Mouse (Mus musculus) lung, postnatal 14 days (tissue): ENCODE results near the gene Sdhd.
"Not testable (repeated sequence)": the region's sequence is repeated elsewhere in the genome, so short reads cannot be mapped to it uniquely, and the experiment has no call there.

Experiments used
- DNase-seq: peaks from one replicate; pipeline ENCODE4 v3.0.0; 2021

Gene Sdhd

DNA sequence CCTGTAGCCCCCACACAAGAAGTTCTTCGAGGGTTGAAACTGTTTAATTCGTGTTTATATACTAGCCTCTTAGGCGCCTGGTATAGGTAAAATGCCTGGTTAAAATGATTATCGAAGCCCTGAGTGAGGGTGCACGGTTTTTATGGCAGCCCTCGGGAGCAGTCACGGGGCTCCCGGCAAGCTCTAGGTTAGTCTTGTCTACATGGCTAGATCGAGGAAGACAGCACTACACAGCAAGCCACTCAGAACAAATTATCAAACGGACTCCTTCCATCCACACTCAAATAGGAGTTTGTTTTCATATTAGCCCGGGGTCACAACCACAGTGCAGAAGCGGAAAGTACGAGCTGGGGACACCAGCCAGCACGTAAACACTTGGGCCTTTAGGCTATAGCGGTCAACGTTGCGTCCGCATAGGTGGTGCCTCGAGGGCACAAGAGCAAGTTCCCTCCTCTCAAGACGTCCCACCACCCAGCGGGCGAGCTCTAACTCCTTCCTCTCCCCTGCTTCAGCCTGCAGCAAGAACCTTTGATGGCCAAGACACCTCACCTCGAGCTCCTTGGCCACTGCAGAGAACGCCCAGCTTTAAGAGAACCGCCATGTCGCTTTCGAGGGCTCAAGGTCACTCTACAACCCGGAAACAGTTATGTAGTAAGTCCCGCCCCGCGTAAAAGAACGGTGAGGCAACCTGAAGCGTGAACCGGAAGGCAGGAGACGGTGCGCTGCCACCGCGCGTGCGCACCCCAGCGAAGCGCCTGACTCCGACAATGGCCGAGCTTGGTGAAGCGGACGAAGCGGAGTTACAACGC is at the start of gene Sdhd, which contains the start of gene Timm8b:
Gene Sdhd (minus strand): TSS at position 624 of the 809 bp plus-strand sequence.
Gene Timm8b (plus strand): TSS at position 722 of the 809 bp plus-strand sequence.
- DNase-seq: peak; percentile 92

DNA sequence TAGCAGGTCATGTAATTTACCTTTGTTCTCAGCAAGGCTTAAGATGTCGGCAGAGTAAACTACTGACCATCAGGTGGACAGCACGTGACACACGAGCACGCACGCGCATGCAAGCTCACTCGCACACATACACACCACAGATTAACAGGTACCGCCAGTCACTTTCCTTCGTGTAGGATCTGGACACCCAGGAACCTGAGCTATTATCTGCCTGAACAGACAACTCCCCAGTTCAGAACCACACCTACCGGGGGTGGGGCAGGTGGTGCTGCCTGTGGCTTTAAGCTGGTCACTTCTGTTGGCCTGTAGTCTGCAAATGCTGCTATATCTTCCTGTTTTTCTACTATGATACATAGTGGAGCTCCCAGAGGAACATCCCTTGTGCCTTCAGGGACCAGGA is 46.9 kb upstream of the Sdhd start:
- DNase-seq: no peak

DNA sequence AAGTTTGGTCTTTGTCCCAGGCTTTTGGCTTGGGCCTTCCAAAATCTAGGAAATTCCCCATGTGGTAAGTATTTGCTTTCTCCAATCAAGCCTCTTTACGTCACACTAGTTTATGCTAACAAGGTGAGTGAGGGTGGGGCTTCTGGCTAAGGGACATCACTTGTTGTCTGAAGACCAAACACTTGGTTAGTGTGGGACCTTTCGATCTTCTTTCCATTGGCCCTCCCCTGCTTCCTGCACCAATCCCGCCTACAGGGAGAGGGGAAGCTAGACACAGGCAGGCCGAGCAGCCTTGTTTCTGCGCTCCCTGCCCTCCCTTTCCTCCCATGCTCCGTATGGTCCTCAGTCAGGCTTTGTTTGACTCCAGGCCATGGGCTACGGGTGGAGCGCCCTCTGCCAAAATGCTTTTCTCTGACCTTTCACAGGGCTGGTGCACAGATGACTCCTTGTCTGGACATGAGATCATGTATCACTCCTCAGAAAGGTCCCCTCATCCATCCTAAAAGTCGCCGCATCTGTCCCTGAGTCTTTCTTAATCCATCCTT is 43.3 kb upstream of the Sdhd start:
- DNase-seq: no peak

DNA sequence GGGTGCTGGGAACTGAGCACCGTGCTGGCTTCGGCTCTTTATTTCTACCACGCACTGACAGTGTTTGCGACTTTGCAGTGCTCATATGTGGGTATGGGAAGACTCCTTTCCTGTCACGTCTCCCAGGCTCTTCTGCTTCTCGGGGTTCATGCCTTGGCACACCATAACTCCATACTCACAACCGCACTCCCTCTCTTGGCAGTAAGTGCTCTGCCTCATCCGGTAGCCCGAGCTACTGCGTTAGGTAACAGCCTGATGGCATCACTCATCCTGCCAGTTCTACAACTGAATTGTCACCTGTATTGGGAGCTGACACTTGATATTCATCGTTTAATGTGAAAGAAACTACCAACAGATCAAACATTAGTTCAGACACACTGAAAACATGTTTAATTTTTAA is 30.7 kb upstream of the Sdhd start:
- DNase-seq: no peak

DNA sequence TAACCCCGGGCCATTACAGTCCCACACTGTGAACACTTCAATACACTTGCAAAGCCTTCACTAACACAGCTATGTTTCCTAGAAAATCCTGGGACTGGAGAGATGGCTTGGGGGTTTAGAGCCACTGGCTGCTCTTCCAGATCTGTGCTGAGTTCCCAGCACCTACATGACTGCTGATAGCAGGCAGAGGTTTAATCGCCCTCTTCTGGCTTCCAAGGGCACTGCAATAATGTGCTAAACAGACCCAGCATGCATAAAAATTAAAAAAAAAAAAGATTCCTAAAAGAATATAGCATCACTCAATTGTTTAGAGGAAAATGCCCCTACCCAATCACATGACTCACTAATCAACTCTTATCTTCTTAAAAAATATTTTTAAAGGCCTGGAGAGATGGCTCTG is 29.4 kb upstream of the Sdhd start:
- DNase-seq: no peak

DNA sequence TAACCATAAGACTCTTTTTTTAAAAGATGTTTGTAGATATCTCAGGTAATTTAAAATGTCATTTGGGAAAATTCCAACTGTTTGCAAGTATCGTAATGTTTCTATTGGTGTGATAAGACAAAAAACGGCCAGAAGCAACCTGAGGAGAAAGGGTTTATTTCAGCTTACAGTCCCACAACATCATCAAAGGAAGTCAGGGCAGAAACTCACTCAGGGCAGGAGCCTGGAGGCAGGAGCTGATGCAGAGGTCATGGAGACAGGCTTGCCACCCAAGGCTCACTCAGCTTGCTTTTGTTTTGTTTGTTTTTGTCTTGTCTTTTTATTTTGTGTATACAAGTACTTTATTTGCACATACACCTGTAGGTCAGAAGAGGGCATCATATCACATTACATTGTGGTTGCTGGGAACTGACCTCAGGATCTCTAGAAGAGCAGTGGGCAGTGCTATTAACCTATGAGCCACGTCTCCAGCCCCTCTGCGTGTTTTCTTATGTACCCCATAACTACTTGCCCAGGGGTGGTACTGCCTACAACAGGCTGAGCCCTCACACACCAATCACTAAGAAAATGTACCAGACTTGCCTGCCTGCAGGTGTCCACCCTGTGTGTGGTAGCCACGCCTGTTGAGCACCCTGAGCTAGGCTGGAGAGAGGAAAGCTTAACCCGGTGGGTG is 28.5 kb upstream of the Sdhd start:
- DNase-seq: no peak

DNA sequence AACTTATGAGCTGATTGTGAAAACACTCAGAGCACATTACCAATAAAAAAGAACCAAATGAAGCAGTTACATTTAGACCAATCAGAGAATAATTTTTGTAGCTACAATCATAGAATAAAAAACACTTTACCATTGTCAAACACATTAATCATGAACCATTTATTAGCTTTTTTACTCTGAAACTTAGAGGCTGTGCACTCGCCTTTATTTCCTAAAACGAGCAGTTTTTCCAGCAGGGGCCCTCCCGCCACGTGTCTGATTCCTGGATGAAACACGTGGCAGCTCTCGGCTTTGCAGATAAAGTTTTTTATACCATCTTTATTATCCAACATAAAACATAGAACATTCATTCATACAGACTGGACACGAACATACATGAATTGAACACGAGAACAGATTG is 27.3 kb upstream of the Sdhd start:
- DNase-seq: not testable (repeated sequence)

DNA sequence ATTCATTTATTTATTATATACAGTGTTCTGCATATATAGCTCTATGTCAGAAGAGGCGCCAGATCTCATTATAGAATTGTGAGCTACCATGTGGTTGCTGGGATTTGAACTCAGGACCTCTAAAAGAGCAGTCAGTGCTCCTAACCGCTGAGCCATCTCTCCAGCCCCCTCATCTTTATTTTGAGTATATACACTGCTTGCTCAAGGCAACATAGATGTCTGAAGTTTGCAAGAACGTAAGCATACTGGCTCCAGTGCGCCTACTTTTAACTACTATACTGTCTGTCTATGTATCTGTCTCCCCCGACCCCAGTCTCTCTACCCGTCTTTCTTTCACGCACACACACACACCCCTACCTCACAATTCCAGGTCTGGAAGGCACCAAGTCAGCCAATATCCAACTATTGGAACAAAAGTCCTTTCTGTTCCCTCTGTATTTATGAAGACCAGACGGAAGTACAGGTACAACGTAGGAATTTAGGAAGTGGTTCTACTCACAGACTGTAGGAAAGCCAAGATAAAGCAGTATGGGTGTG is 14.2 kb upstream of the Sdhd start:
- no peak for DNase-seq

DNA sequence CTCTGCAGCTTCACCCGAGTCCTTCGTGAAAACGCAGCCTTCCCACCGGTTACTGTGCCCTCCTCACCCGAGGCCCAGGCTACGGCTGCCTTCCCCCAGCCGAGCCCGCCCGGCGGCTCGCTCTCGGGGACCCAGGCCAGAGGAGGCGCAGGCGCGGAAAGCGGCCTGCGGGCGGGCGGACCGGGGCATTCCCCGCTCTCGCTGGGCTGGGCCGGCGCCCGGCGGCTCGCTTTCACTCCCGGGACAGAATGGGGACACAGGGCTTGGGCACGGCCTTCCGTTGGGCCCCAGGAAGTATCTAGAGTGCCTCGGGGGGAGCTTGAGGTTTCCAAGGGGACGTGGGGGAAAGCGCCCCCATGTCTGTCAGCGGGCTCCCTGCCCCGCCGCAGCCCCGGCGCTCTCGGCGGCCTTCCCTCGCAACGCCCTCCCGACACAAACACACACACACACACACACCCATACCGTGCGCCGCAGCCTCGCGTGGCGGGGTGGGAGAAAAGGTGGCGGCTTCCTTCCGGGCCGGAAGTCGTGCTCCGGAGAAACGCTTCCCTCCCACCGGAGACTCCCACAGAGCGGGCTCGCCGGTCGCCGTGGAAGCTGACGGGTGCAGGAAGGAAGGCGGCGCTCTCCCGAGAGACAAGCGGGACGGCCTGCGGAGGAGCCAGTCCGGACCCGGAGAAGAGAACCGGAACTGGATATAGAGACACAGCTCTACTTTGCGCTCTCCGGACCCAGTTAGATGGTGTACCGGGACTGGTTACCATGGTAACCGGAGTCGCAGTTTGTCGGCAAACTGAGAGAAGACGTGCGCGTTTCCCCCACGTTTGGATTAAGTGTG is 13.4 kb upstream of the Sdhd start, which contains the start of the genes Pih1d2 and Nkapd1:
Gene Pih1d2 (plus strand): TSS at position 556 of the 838 bp plus-strand sequence.
Gene Nkapd1 (minus strand): TSS at position 699 of the 838 bp plus-strand sequence.
- DNase-seq: peak; percentile 90

DNA sequence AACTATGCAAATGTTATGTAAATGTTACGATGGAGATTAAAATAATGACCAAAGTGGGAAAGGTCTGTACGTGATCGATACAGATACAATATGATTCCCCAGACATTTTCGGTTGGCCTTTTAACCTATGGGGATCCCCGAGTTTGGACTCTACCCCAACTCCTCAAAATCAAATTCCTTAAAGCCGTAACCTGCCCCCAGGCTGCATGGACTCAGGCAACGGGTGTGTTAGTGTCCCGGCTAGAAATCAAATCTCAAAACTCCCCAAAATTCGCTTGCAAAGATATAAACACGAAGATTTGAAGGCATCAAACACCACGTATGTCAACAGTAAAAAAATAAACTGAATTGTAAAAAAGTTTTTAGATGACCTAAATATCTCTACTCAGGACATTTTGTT is 12.5 kb upstream of the Sdhd start:
- no peak for DNase-seq

DNA sequence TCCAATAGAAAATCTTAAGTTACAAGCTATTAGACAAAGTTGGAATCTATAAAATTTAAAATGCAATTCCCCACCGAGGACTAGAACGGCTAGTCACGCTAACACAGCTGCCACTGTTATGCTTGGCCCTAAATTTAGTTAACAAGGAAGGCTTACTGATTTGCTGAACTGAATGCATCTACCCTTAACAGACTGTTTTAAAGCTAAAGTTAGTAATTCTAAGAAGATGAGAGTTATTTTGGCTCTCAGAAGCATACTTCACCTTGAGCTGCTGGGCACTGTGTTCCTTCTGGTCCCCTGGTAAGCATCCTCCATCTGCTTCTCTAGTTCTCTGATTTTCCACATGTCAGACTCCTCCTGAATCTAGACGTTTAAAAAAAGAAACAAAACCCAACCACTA is 8.5 kb upstream of the Sdhd start:
- DNase-seq: no peak

DNA sequence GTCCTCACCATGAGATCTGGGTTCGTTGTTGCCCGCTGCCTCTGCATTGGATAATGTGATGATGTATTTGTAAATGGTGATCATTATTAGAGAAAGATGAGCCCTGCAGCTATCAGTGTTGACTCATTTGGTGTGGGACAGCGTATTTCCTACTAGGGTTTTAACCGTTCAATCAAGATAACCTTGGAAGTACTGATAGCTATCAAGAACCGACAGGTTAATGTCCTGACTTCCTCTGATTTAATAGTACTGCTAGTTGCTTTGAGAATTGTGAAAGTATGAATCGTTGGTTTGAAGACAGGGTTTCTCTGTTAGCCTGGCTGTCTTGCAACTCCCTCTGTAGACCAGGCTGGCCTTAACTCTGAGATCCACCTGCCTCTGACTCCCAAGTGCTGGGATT is 726 bp upstream of the Sdhd start:
- DNase-seq: no peak

DNA sequence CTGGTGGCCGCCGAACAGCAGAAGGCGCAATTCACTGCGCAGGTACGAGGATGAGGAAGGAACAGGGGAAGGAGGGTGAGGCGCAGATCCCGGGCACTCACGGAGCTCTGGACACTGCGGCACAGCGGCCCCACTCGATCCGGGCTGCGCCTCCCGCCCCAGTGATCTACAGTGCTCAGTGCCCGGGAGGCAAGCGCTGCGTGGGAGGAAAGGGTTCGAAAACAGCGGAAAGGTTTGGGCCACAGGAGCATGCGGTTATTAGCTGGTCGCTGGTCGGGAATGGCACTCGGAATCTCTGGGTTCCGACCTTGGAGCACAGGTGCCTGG is 349 bp upstream of the Sdhd start:
- DNase-seq: no peak

DNA sequence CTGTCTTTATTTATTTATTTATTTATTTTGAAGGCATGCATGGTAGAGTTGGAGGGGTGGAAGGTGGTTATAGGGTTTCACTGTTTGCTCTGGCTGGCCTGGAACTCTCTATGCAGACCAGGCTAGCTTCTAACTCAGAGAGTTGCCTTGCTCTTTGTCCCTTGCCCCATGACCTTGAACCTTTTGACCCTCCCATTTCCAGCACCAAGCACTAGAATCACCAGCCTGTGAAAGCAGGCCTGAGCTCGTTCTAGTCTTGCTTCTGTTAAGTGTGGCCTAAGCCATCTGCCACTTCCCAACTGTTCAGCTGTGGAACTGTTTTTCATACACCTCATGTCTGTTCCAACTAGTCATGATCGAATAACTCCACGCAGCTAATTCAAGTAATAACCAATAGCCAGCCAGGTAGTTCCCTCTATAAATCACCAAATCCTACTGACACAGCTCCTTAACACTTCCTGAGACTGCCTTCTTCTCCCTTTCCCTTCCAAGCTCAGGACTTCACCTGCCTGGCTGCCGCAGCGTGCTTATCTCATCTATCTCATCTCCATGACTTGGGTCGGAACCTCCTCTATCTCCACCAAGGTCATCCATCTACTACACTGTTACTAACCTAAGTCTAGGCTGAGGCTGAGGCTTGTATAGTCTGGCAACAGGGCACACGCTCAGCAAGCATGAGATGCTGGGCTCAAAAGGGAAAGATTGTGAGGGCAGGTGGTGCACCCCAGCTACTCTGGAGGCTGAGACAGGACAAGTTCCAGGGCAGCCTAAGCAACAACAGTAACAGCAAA is 1.4 kb downstream of the Sdhd start:
- no peak for DNase-seq

DNA sequence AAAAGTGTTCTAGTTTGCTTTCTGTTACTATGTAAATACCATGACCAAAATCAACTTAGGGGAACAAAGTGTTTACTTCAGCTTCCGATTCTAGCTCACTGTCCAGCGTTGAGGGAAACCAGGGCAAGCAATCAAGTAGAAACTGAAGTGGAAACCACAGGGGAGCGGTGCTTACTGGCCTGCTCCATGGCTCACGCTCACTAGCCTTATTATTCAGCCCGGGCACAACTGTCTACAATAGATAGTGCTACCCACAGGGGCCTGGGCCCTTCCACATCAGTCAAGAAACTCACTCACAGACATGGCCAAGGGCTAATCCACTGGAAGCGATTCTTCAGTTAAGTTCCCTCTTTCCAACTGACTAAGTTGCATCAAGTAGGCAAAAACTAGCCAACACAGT is 2.1 kb downstream of the Sdhd start:
- no peak for DNase-seq

DNA sequence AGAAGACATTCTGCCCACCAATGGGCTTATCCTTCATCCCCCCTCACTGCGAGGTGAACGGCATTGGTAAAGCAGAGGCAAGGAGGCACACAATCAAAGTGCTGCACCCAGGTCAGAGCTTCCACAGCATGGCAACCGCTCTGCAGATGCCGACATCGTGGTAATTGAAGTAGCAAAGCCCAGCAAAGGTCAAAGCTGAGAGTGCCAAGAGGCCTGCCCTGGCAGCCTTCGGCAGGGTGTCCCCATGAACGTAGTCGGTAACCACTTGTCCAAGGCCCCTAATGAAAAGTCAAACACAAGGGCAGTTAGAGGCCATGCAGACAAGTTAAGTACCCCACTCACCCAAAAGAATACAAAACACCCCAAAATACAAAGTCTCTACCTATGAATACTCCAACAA is 6.6 kb downstream of the Sdhd start:
- DNase-seq: no peak

DNA sequence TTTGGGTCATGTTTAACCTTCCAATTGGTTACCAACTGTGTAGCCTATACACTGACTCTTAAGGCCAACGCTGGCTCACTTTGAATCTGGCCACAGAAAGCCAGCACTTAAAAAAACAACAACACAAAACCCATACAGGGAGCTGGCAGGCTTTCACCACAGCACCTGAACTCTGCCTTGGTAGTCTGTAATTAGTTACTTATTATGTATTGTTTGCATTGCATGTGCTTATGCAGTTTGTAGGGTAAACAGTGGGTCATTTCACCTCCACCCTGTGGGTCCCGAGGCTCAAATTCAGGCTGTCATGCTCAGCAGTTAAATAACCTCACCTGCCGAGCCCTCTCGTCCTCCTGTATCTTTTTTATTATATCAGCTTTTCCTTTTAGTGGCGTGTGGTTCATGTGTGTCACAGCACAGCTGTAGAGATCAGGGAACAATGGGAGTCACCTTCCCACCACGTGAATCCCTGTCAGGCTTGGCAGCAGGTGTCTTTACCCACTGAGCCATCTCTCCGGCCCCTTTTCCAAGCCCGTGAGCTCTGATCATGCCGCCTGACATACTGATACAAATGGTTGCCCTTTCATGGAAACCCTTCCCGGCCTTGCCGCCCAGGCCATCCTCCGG is 8.7 kb downstream of the Sdhd start:
- no peak for DNase-seq

DNA sequence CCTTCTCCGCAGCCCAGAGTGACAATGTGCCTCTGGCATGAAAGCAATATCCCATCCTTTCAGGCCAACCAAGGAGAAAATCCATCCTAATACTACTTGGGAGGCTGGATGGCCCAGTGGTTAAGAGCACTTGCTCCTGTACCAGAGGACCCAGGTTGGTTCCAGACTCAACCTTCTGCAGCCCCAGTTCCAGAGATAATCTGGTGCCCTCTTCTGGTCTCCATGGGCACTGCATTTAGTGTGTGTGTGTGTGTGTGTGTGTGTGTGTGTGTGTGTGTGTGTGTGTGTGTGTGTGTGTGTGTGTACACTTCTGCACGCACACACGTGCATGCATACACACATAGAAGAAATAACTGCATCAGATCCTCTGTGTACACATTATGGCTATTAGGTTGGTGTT is 10.1 kb downstream of the Sdhd start:
- DNase-seq: peak; percentile 39

DNA sequence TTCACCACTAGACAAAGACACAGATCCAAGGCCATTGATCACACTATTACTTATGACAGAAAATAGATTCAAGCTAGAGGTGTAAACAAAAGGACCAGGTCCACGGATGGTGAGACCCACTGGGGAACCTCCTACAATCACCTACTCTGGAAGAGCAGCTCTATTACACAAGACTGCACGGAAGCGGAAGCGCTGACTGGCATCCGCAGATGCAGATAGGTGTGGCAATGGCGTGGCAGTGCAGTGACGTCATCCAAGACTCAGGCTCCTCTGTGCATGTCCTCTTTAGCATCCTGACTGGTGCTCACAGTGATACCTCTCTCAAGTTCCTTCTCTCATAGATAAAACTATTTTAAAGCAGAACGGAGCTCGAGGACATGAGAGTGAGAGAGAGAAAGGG is 10.7 kb downstream of the Sdhd start:
- DNase-seq: no peak

DNA sequence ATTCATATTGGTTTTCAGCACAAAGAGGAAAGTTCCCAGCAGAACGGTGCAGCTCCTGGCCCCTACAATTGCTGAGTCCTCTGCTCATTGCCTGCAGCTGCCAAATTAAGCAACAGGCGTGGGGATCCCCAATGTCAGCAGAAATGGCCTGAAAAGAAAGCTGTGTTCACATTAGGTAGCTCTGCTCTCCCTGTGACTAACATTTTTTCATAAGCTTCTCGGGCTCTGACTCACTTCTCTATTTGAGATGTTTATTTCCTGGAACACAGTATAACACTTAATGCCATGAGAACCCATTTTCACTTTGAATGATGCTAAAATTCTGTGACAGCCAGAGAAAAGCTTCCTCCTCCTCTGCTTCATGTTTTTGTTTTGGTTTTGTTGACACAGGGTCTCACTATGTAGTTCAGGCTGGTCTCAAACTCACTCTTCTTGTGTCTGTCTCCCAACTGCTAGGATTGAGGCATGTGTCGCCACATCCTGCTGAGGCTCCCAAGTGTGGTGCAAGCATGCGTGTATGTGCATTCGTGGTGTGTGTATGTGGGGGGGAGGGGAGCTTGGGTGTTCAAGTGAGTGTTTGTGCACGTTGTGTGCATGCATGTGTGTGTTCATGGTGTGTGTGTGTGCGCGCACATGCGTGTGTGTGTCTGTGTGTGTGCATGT is 12.6 kb downstream of the Sdhd start:
- DNase-seq: no peak

DNA sequence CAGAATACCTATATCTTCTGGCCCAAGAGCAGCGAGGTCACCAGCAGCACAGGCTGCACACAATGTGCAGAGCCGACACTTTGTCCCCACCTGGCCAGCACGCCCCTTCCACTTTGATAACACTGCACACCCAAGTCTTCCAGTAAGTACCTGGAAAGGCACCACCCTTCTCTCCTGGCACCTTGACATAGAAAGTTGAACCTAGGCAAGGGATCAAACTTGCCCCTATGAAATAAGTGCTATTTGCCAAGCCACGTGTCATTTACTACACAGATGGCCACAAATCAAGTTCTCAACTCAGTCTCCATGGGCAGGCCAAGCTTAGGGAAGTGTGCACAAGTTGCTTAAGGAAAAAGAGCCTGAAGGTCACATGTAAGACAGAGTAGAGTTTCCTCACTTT is 16.7 kb downstream of the Sdhd start:
- no peak for DNase-seq
